Mouse (Mus musculus) c-Kit-positive CD71-positive TER-119-negative erythroid progenitor cells, embryonic 14.5 days (primary cell): Measurements from ENCODE around the gene Acoxl.
A peak's percentile ranks its signal among the peaks of the same experiment; 100 is the strongest.

ENCODE experiments used
- DNase-seq: peaks from one replicate; pipeline ENCODE4 v3.0.0-alpha.2; 2013; ENCODE audit warnings: low read depth

Gene Acoxl

GRCm38 (mm10) chr2:128143992-128144391, 305.3 kb downstream of the Acoxl start:
- DNase-seq, result no peak

DNA sequence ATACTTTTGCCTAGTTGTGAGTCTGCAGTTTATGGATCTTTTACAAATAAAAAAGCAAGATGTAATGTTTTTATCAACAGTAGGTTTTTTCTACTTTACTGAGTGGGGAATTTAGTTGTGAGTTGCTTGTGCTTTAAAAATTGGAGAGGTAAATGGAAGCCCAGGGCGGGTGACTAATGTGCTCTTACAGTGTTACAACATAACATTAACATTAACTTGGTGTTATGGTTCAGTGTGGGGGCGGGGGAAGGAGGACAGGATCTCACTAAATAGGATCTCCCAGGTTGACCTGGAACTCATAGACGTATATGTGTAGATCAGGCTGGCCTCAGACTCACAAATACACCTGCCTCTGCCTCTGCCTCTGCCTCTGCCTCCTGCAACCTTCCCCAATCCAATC, 306.8 kb downstream of the Acoxl start:
- DNase-seq, result no peak

DNA sequence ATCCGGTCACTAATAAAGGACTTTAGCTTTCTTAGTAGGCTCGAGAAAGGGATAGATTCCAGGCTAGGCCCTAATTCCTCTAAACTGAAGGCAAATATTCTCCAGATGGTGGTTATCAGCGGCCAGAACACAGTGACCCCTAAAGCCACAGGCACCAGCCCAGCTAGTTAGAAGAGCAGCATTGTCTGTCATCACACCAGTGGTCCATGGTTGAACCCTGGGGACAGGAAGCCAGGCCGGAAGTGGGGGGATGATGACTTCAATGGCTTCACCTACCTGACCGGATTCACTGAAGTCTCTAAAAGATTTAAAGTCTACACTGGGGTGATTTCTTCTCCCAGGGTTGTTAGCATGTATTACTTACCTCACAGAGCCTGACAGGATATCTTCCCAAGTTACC, 310.9 kb downstream of the Acoxl start:
- no peak for DNase-seq

DNA sequence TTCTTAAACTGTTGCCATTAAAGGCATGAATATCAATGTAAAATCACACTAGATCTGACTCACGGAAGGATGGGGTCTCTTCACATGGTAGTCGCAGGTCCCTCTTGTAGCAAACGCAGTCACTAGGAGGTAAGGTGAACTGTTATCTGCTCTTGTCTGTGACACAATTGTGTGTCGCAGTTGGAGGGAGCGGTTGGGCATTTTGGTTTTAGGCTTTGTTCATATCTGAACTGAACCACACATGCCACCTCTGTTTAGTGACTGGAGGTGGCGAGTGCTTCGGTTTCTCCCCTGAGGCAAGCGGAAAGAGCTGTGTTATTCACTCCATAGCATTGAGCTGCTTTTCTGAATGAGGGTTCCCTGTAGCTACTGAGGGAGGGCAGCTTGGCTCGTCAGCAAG, 313.5 kb downstream of the Acoxl start:
- DNase-seq, result no peak

- DNase-seq, result no peak
Measured at GRCm38 (mm10) chr2:128152845-128153550, 314.3 kb downstream of the Acoxl start.

- DNase-seq, result no peak
Measured at GRCm38 (mm10) chr2:128153551-128153910, 314.9 kb downstream of the Acoxl start.

DNA sequence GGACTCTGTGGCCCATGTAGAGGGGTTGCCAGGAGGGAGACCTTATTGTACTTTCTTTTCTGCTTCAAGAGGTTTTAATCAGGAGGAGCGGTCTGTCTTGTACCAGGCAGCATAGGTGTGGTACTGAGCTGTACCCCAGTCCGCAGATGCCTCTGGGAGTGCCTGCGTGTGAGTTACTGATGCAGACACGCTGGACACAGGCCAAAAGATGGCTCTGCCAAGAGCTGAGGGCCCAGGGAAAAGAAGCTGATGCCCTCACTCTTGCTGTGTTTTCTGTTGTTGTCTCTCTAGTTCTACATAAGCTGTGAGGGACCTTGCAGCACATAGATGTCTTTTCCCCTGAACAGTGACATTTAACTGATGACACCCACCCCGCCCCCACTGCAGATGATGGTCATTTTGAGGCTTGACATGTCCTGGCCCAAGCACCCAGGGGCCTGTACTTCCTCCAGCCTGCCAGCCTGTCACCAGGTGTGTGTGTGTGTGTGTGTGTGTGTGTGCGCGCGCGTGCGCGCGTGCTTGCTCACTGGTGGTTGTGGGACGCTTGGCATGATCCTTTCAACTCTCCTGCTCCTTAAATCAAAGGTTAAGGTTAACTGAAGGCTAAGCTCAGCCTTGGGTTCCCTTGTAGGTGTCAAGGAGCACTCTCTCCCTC, 316.9 kb downstream of the Acoxl start:
- no peak for DNase-seq

GRCm38 (mm10) chr2:128156067-128156462, 317.4 kb downstream of the Acoxl start:
- DNase-seq, result no peak

- DNase-seq, result no peak
Measured at GRCm38 (mm10) chr2:128156557-128157412, 318.1 kb downstream of the Acoxl start.

DNA sequence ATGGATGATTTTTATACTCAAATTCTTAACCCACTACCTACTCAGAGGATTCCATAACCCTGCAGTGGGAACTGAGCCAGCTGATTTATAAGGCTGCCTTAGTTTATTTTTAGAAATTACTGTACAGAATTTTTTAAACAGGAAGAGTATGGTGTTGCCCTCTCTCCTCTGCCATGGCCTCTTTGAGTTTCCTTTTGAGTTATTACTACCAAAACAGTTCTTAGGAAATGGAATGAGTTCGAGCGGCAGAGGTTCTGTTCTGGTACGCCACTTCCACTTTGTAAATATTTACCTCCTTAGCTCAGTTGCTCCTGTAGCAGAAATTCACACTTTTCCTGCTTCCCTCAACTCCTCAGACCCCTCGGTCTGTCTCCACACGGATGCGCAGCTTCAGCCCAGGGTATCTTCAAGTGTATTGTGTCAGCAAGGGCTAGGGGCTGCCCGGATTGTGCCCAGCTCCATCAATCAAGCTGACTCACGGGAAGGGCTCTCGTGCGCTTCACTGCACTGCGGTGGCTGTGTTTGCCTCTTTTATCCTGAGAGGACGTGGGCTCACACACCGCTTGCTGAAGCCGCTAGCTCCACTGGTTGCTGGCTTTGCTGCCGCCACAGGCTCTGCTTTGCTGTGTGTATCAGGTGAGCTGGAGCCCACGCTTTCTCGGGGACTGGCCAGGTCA, 320.2 kb downstream of the Acoxl start:
- DNase-seq, result no peak

DNA sequence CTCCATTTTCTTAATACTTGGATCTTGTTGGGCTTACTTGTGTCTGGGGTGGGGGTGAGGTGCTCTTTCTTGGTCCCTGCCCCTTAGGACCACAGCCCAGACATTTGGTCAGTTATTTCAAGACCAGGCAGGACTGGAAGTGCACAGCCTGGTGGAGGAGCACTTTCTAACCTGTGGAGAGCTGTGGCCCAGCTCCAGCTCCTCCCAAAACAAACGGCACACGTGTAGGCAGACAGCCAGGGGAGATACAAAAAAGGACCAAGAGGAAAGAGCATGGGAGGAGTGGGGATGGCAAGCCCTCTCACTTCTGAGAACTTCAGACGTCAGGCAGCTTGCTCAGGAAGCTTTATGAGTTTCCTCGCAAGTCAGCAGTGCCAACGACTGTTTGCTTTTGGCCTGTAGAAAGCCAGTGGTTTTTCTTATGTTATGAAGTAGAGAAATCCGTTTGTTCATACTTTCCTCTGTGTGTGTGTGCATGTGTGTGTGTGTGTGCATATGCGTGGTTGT, 321.0 kb downstream of the Acoxl start:
- no peak for DNase-seq

DNA sequence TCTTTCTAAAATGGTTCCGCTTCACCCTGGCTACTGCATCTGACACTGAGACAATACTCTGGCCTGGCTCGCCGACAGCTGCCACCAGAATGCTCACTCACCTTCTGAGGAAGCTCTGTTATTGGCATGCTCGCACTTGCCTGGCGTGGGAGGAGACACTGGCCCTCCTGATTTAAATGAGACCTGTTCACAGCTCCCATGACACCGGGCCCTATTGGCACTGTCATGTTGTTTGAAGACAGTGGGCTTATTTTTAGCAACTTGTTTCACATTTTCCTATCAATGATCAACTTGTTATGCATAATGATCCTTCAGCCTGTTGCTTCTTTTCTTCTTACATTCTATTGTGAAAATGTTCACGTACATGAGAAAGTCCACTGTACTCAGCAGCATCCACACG, 324.5 kb downstream of the Acoxl start:
- DNase-seq, result no peak

GRCm38 (mm10) chr2:128166623-128167423, 328.1 kb downstream of the Acoxl start:
- DNase-seq, result peak; percentile 72

GRCm38 (mm10) chr2:128167930-128168329, 329.3 kb downstream of the Acoxl start:
- DNase-seq, result no peak

- no peak for DNase-seq
Measured at GRCm38 (mm10) chr2:128169486-128169885, 330.8 kb downstream of the Acoxl start.

- DNase-seq, result no peak
Measured at GRCm38 (mm10) chr2:128169972-128170371, 331.3 kb downstream of the Acoxl start.

GRCm38 (mm10) chr2:128170614-128171013, 331.9 kb downstream of the Acoxl start:
- no peak for DNase-seq

GRCm38 (mm10) chr2:128172266-128172665, 333.6 kb downstream of the Acoxl start:
- DNase-seq, result no peak
